Comparison of ENCODE assay signal across 8 mouse cellular contexts in the genomic region with DNA sequence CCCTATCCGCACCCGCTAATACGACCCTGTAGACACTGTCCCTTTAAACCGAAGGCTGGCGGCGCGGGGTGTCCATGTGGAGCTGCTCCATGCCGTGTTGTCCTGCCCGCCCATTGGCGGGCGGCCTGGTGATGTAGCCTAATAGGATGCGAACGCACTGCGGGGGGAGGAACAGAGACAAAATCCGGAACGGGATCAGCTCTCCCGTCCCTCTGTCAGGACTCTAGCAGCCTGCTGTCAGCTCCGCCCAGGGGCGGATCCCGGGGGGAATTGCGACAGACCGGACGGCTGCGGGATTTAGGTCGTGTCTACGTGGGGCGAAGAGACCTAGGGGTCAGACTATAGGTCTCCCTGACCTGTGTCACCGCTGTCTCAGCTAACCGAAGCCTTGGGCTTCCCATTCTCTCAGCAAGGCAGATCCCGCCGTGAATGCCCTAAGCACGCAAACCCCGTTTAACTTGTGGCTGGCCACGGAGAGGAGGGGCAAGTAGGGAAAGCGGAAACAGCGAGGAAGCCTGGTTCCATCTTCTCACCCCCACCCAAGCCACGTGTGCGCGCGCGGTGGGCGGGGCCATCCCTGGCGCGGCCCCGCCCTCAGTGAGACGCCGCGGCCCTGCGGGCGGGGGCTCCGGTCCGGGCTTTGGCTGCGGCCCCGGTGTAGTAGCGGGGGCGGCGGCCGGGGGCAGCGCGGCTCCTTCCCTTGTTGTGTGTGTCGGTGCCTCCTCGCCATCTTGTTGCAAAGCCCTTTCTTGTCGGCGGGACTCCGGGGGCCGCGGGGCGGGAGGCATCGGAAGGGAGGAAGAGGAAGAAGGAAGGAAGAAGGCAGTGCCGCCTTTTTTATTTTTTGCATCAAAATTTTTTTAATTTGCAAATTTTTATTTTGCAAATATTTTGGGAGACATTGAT. TPM values are rescaled to one million over a fixed set of nuclear protein-coding genes. Genes with fewer than 3 reads are reported as not detected.
DNase-seq lines count a peak whose midpoint lies in the region; ATAC-seq and TF ChIP-seq lines count a peak whose summit lies in the region.

A gene (plus strand): TSS at position 665 of the 906 bp plus-strand sequence.

- peaks cover 35% of the 10 kb centered on the region for H3K79me2 ChIP-seq in C2C12 (ENCODE audit: control insufficient read depth, insufficient read depth)
- peaks cover 23% of the 10 kb centered on the region; the same call in 1 of the 2 replicates for H3K79me2 ChIP-seq in liver, adult 2 months (ENCODE audit: control insufficient read depth, insufficient read depth, low read length)
- peaks cover 27% of the 10 kb centered on the region for H3K79me2 ChIP-seq in myocyte (ENCODE audit: control insufficient read depth, insufficient read depth)

- H3K36me3 ChIP-seq in C2C12 (ENCODE audit: control insufficient read depth, insufficient read depth), result no peaks in the 10 kb centered on the region
- peaks cover 11% of the 10 kb centered on the region for H3K36me3 ChIP-seq in erythroblast, embryonic 14.5 days (ENCODE audit: control insufficient read depth)
- no peaks in the 10 kb centered on the region for H3K36me3 ChIP-seq in heart, embryonic 11.5 days (ENCODE audit: control insufficient read depth, insufficient read depth, low read length)
- H3K36me3 ChIP-seq in kidney, embryonic 16.5 days (ENCODE audit: insufficient read depth, low read length), result no peaks in the 10 kb centered on the region
- no peaks in the 10 kb centered on the region for H3K36me3 ChIP-seq in liver, adult 2 months (ENCODE audit: control insufficient read depth, insufficient read depth, low read length)
- no peaks in the 10 kb centered on the region for H3K36me3 ChIP-seq in myocyte (ENCODE audit: control insufficient read depth, insufficient read depth)
- no peaks in the 10 kb centered on the region for H3K36me3 ChIP-seq in splenic B cell, adult 2 months (ENCODE audit: control insufficient read depth, insufficient read depth, low read length, poor library complexity, severe bottlenecking)

- H3K4me3 ChIP-seq in C2C12 (ENCODE audit: insufficient read depth, poor library complexity, severe bottlenecking), result peak within 1 kb of the TSS; percentile 98
- peak within 1 kb of the TSS; percentile 81 for H3K4me3 ChIP-seq in erythroblast, embryonic 14.5 days (replicated peaks)
- peak within 1 kb of the TSS; percentile 90 for H3K4me3 ChIP-seq in heart, embryonic 11.5 days (ENCODE audit: low read depth, low read length)
- peak within 1 kb of the TSS; percentile 90 for H3K4me3 ChIP-seq in kidney, embryonic 16.5 days (ENCODE audit: low read length)
- peak within 1 kb of the TSS; percentile 79 for H3K4me3 ChIP-seq in liver, adult 2 months (ENCODE audit: insufficient read depth, low read depth, low read length)
- peak within 1 kb of the TSS; percentile 82 for H3K4me3 ChIP-seq in myocyte

- TF ChIP-seq POLR2A in brain, embryonic 14.5 days (IDR thresholded peaks at IDR 0.05; ENCODE audit: borderline replicate concordance, extremely low read depth, insufficient read depth, insufficient read length, poor library complexity, severe bottlenecking), result peak; percentile 41; the same call in 1 of the 2 replicates
- TF ChIP-seq POLR2A in liver, adult 2 months (IDR thresholded peaks at IDR 0.05; ENCODE audit: extremely low read depth, insufficient read depth, low read length), result peak; percentile 7; the same call in 1 of the 2 replicates
- peak; percentile 61 for TF ChIP-seq POLR2A in myocyte (IDR thresholded peaks at IDR 0.05; ENCODE audit: insufficient read length, low read depth)

- TF ChIP-seq CTCF in C2C12 (IDR thresholded peaks at IDR 0.05; ENCODE audit: control insufficient read depth, insufficient read depth, insufficient read length), result no peak
- TF ChIP-seq CTCF in brain, embryonic 14.5 days (IDR thresholded peaks at IDR 0.05; ENCODE audit: borderline replicate concordance, extremely low read depth, insufficient read depth, insufficient read length), result no peak
- no peak; the same call in 1 of the 2 replicates for TF ChIP-seq CTCF in liver, adult 2 months (IDR thresholded peaks at IDR 0.05; ENCODE audit: low read depth, low read length)

- peaks cover 87% of the 10 kb centered on the region for H3K4me1 ChIP-seq in erythroblast, embryonic 14.5 days (ENCODE audit: control insufficient read depth)
- peaks cover 40% of the 10 kb centered on the region for H3K4me1 ChIP-seq in heart, embryonic 11.5 days (ENCODE audit: control insufficient read depth, insufficient read depth, low read length)
- peaks cover 45% of the 10 kb centered on the region for H3K4me1 ChIP-seq in kidney, embryonic 16.5 days (ENCODE audit: insufficient read depth, low read length)
- peaks cover 43% of the 10 kb centered on the region for H3K4me1 ChIP-seq in liver, adult 2 months (ENCODE audit: control insufficient read depth, insufficient read depth, low read length)

- H3K9ac ChIP-seq in heart, embryonic 11.5 days (ENCODE audit: low read depth, low read length), result peak within 1 kb of the TSS; percentile 85
- H3K9ac ChIP-seq in kidney, embryonic 16.5 days (replicated peaks; ENCODE audit: low read length), result peak within 1 kb of the TSS; percentile 89
- peak within 1 kb of the TSS; percentile 94 for H3K9ac ChIP-seq in liver, adult 2 months (ENCODE audit: low read depth, low read length)

- H3K27me3 ChIP-seq in C2C12 (ENCODE audit: control insufficient read depth, insufficient read depth, insufficient read length) (no peaks in the 10 kb centered on the region), myocyte (ENCODE audit: control insufficient read depth, insufficient read depth, insufficient read length) (no peaks in the 10 kb centered on the region)
- no peaks in the 10 kb centered on the region for H3K27me3 ChIP-seq in erythroblast, embryonic 14.5 days (ENCODE audit: control insufficient read depth)
- no peaks in the 10 kb centered on the region for H3K27me3 ChIP-seq in heart, embryonic 11.5 days (ENCODE audit: control insufficient read depth, insufficient read depth, low read length)
- no peaks in the 10 kb centered on the region for H3K27me3 ChIP-seq in kidney, embryonic 16.5 days (ENCODE audit: insufficient read depth, low read length)
- H3K27me3 ChIP-seq in liver, adult 2 months (ENCODE audit: control insufficient read depth, insufficient read depth, low read length), result no peaks in the 10 kb centered on the region
- H3K27me3 ChIP-seq in splenic B cell, adult 2 months (ENCODE audit: control insufficient read depth, insufficient read depth, low read length, poor library complexity, severe bottlenecking), result no peaks in the 10 kb centered on the region

- H3K27ac ChIP-seq in heart, embryonic 11.5 days (ENCODE audit: low read depth, low read length), result peak within 1 kb of the TSS; percentile 97
- peak within 1 kb of the TSS; percentile 97 for H3K27ac ChIP-seq in kidney, embryonic 16.5 days (ENCODE audit: low read length)
- peak within 1 kb of the TSS; percentile 99 for H3K27ac ChIP-seq in liver, adult 2 months (replicated peaks; ENCODE audit: insufficient read depth, low read depth, low read length)

- peak within 1 kb of the TSS; percentile 94 for H3K4me2 ChIP-seq in heart, embryonic 11.5 days
- peak within 1 kb of the TSS; percentile 85 for H3K4me2 ChIP-seq in kidney, embryonic 16.5 days (replicated peaks; ENCODE audit: low read depth, low read length)
- H3K4me2 ChIP-seq in myocyte (ENCODE audit: low read depth), result peak within 1 kb of the TSS; percentile 98

- peak; percentile 78 for ATAC-seq in heart, embryonic 11.5 days (replicated peaks; ENCODE audit: insufficient number of reproducible peaks, low FRiP score, low TSS enrichment)
- peak; percentile 92 for ATAC-seq in kidney, embryonic 16.5 days (ENCODE audit: low FRiP score, low TSS enrichment)

- DNase-seq in brain, embryonic 14.5 days (ENCODE audit: low read depth), result peak; percentile 100
- DNase-seq in liver, adult 2 months (ENCODE audit: extremely low read depth, low read depth, low spot score), result peak; percentile 98
- DNase-seq in splenic B cell, adult 2 months (ENCODE audit: low read depth, low spot score), result peak; percentile 96

- peak within 1 kb of the TSS; percentile 76 for H3ac ChIP-seq in C2C12 (ENCODE audit: control insufficient read depth, insufficient read length, low read depth)
- H3ac ChIP-seq in myocyte (ENCODE audit: control insufficient read depth, insufficient read length), result peak within 1 kb of the TSS; percentile 23

- WGBS in heart, embryonic 11.5 days (ENCODE audit: insufficient replicate concordance), result 1% methylated on average over 64 of the region's 70 CpGs
- under 1% methylated on average over 66 of the region's 70 CpGs for WGBS in kidney, embryonic 16.5 days
- under 1% methylated on average over 70 of the region's 70 CpGs for WGBS in liver, adult 2 months

- peaks cover 16% of the 10 kb centered on the region for H3K79me3 ChIP-seq in C2C12 (ENCODE audit: low read depth)

- H3K9me3 ChIP-seq in erythroblast, embryonic 14.5 days (ENCODE audit: control insufficient read depth, low read length), result no peaks in the 10 kb centered on the region
- H3K9me3 ChIP-seq in heart, embryonic 11.5 days (replicated peaks; ENCODE audit: control insufficient read depth, low read length), result no peaks in the 10 kb centered on the region
- no peaks in the 10 kb centered on the region for H3K9me3 ChIP-seq in kidney, embryonic 16.5 days (ENCODE audit: low read length)

TF ChIP-seq in C2C12, 6 proteins besides CTCF, POLR2A, EP300 and RAD21 (continues in another document):
- peak; percentile 93 for TF ChIP-seq MAX (IDR thresholded peaks at IDR 0.05)
- peak; percentile 97 for TF ChIP-seq CEBPB (IDR thresholded peaks at IDR 0.05; ENCODE audit: low read depth)
- TF ChIP-seq MYOD1 (IDR thresholded peaks at IDR 0.05; ENCODE audit: control insufficient read depth, insufficient read length, low read depth), result no peak
- TF ChIP-seq MYOG (IDR thresholded peaks at IDR 0.05; ENCODE audit: control insufficient read depth, extremely low read depth, insufficient read length), result no peak
- TF ChIP-seq FOSL1 (IDR thresholded peaks at IDR 0.05; ENCODE audit: insufficient read depth, low read length, poor library complexity, severe bottlenecking), result no peak

TF ChIP-seq in myocyte, 11 proteins besides CTCF, POLR2A, EP300 and RAD21 (continues in another document):
- peak; percentile 71 for TF ChIP-seq SRF (IDR thresholded peaks at IDR 0.05; ENCODE audit: control insufficient read depth, insufficient read length, low read depth)
- no peak for TF ChIP-seq REST (IDR thresholded peaks at IDR 0.05; ENCODE audit: insufficient read depth, insufficient read length)
- no peak for TF ChIP-seq E2F4 (IDR thresholded peaks at IDR 0.05; ENCODE audit: insufficient read depth)
- peak; percentile 97 for TF ChIP-seq CEBPB (IDR thresholded peaks at IDR 0.05; ENCODE audit: insufficient read depth, poor library complexity, severe bottlenecking)
- TF ChIP-seq POLR2AphosphoS2 (IDR thresholded peaks at IDR 0.05; ENCODE audit: insufficient read length, low read depth), result peak; percentile 37

RNA-seq across cellular contexts. Expression of the gene that starts here (rescaled TPM):
- polyA plus RNA-seq in C2C12 (2012; fragmentation: generic; extraction: Trizol), result 7.5 TPM
- 21.5 and 33.4 TPM in 2 replicates for polyA plus RNA-seq in brain, embryonic 14.5 days (2012; rRNA removed)
- polyA plus RNA-seq in erythroblast, embryonic 14.5 days (2012), result 3.4 and 3.7 TPM in 2 replicates
- polyA plus RNA-seq in heart, embryonic 11.5 days (2014; fragmentation: Nextera tagmentation; extraction: Ambion mirVana), result 2.7 and 3.5 TPM in 2 replicates
- polyA plus RNA-seq in kidney, embryonic 16.5 days (2015; fragmentation: Nextera tagmentation; extraction: Ambion mirVana), result 4.7 and 4.8 TPM in 2 replicates
- total RNA-seq in liver, adult 2 months (2014; rRNA removed), result 1.0 and 1.1 TPM in 2 replicates
- 4.1 and 4.7 TPM in 2 replicates for polyA plus RNA-seq in liver, adult 2 months (2012; rRNA removed)
- polyA plus RNA-seq in myocyte (2012; fragmentation: generic; extraction: Trizol), result 12.7 TPM

Comparison
In these comparisons a context has a peak if more than half of its experiments do, and no peak if none do; other contexts are left out.
1. Peak in every context shown above with its lines: DNase-seq, ATAC-seq, H3K4me3 ChIP-seq and H3K27ac ChIP-seq.
2. POLR2A ChIP-seq: peak in every context shown above with its lines; median percentile 61 in myocyte; 41 in brain, embryonic 14.5 days; 7 in liver, adult 2 months.